Mouse (Mus musculus): ENCODE measurements at regions not wholly inside any gene's neighbourhood (a gene's known extent, or its start where the extent isn't known, plus 50 kb on each side); places are given as distances from the start of the nearest gene placed in this dataset.
"Not testable (repeated sequence)": the region's sequence is repeated elsewhere in the genome, so short reads cannot be mapped to it uniquely, and the experiment has no call there.

- peak; percentile 74 to 75 for DNase-seq
Observed at GRCm38 (mm10) chr13:74563483-74564330, 69.9 kb upstream of the Zfp825 start.

GRCm38 (mm10) chr13:74564331-74564727 is 70.5 kb upstream of the Zfp825 start:
- DNase-seq: not testable (repeated sequence)

GRCm38 (mm10) chr13:74569967-74570366 is 69.4 kb upstream of the Erap1 start:
- DNase-seq: peak; percentile 36

Data from cerebellum, postnatal 10 days (tissue).